Mouse (Mus musculus): ENCODE results near the gene Grap2. TPM values are rescaled to one million over a fixed set of nuclear protein-coding genes. Genes with fewer than 3 reads are reported as not detected.

The Grap2 gene
- polyA plus RNA-seq, 1 experiment = 0.14 TPM

- DNase-seq (ENCODE audit: extremely low spot score in 1 of 2, low spot score in 1 of 2) = no peak
Observed at GRCm38 (mm10) chr15:80598750-80599149, 26.4 kb downstream of the Grap2 start.

GRCm38 (mm10) chr15:80599213-80599750, 26.9 kb downstream of the Grap2 start:
- no peak for DNase-seq (ENCODE audit: extremely low spot score in 1 of 2, low spot score in 1 of 2)

GRCm38 (mm10) chr15:80599843-80600242, 27.4 kb downstream of the Grap2 start:
- no peak for DNase-seq (ENCODE audit: extremely low spot score in 1 of 2, low spot score in 1 of 2)

- peak in 1 of 2 experiments; percentile 10 for DNase-seq (ENCODE audit: extremely low spot score in 1 of 2, low spot score in 1 of 2)
Observed at GRCm38 (mm10) chr15:80601456-80601855, 29.1 kb downstream of the Grap2 start.

GRCm38 (mm10) chr15:80602487-80602886, 30.1 kb downstream of the Grap2 start:
- DNase-seq (ENCODE audit: extremely low spot score in 1 of 2, low spot score in 1 of 2) = no peak

GRCm38 (mm10) chr15:80604026-80604425, 31.6 kb downstream of the Grap2 start:
- DNase-seq (ENCODE audit: extremely low spot score in 1 of 2, low spot score in 1 of 2) = no peak

GRCm38 (mm10) chr15:80607970-80608369, 35.6 kb downstream of the Grap2 start:
- DNase-seq (ENCODE audit: extremely low spot score in 1 of 2, low spot score in 1 of 2) = no peak

GRCm38 (mm10) chr15:80610335-80610734, 37.9 kb downstream of the Grap2 start:
- no peak for DNase-seq (ENCODE audit: extremely low spot score in 1 of 2, low spot score in 1 of 2)

- DNase-seq (ENCODE audit: extremely low spot score in 1 of 2, low spot score in 1 of 2) = no peak
Observed at GRCm38 (mm10) chr15:80611478-80611877, 39.1 kb downstream of the Grap2 start.

- no peak for DNase-seq (ENCODE audit: extremely low spot score in 1 of 2, low spot score in 1 of 2)
Observed at GRCm38 (mm10) chr15:80613904-80614303, 41.5 kb downstream of the Grap2 start.

GRCm38 (mm10) chr15:80614500-80615289, 42.3 kb downstream of the Grap2 start:
- peak; percentile 27 to 64 for DNase-seq (ENCODE audit: extremely low spot score in 1 of 2, low spot score in 1 of 2)

GRCm38 (mm10) chr15:80615290-80615570, 42.8 kb downstream of the Grap2 start:
- no peak for DNase-seq (ENCODE audit: extremely low spot score in 1 of 2, low spot score in 1 of 2)

- DNase-seq (ENCODE audit: extremely low spot score in 1 of 2, low spot score in 1 of 2) = peak in 1 of 2 experiments; percentile 19
Observed at GRCm38 (mm10) chr15:80615636-80616383, 43.4 kb downstream of the Grap2 start.

- peak in 1 of 2 experiments; percentile 54 for DNase-seq (ENCODE audit: extremely low spot score in 1 of 2, low spot score in 1 of 2)
Observed at GRCm38 (mm10) chr15:80617839-80618238, 45.4 kb downstream of the Grap2 start.

GRCm38 (mm10) chr15:80619166-80619565, 46.8 kb downstream of the Grap2 start:
- DNase-seq (ENCODE audit: extremely low spot score in 1 of 2, low spot score in 1 of 2) = no peak

- DNase-seq (ENCODE audit: extremely low spot score in 1 of 2, low spot score in 1 of 2) = no peak
Observed at GRCm38 (mm10) chr15:80619786-80620185, 47.4 kb downstream of the Grap2 start.

- DNase-seq (ENCODE audit: extremely low spot score in 1 of 2, low spot score in 1 of 2) = no peak
Observed at GRCm38 (mm10) chr15:80620371-80620770, 48.0 kb downstream of the Grap2 start.

GRCm38 (mm10) chr15:80623171-80623837, 50.9 kb downstream of the Grap2 start:
- peak in 1 of 2 experiments; percentile 25 for DNase-seq (ENCODE audit: extremely low spot score in 1 of 2, low spot score in 1 of 2)

- no peak for DNase-seq (ENCODE audit: extremely low spot score in 1 of 2, low spot score in 1 of 2)
Observed at GRCm38 (mm10) chr15:80626472-80626871, 54.1 kb downstream of the Grap2 start.

- DNase-seq (ENCODE audit: extremely low spot score in 1 of 2, low spot score in 1 of 2) = no peak
Observed at GRCm38 (mm10) chr15:80630147-80630546, 57.8 kb downstream of the Grap2 start.

- no peak for DNase-seq (ENCODE audit: extremely low spot score in 1 of 2, low spot score in 1 of 2)
Observed at GRCm38 (mm10) chr15:80630711-80631110, 58.3 kb downstream of the Grap2 start.

Data from frontal cortex, adult 2 months (tissue).